Mouse (Mus musculus) myocyte (in vitro differentiated cells): Measurements from ENCODE around the gene Knstrn. TPM values are rescaled to one million over a fixed set of nuclear protein-coding genes. Genes with fewer than 3 reads are reported as not detected.

Source experiments
- H3K27me3 ChIP-seq: one replicate; pipeline ENCODE4 v1.6.1; 2011; ENCODE audit not compliant: control insufficient read depth, insufficient read depth, insufficient read length
- H3K36me3 ChIP-seq: one replicate; pipeline ENCODE4 v1.6.1; 2011; ENCODE audit not compliant: control insufficient read depth, insufficient read depth
- H3K4me2 ChIP-seq: one replicate; pipeline ENCODE4 v1.6.1; 2011; ENCODE audit warnings: low read depth, control low read depth
- H3K4me3 ChIP-seq: one replicate; pipeline ENCODE4 v1.5.1; 2011; ENCODE audit warnings: mild to moderate bottlenecking, control low read depth, moderate library complexity
- H3K79me2 ChIP-seq: one replicate; pipeline ENCODE4 v1.6.1; 2011; ENCODE audit not compliant: control insufficient read depth, insufficient read depth
- H3ac ChIP-seq: one replicate; pipeline ENCODE4 v1.6.1; 2011; ENCODE audit not compliant: control insufficient read depth, insufficient read length
- CEBPB ChIP-seq: IDR thresholded peaks from 2 replicates; pipeline ENCODE4 v1.6.1; 2011; ENCODE audit warnings: mild to moderate bottlenecking, moderate library complexity; ENCODE audit not compliant: poor library complexity, insufficient read depth, severe bottlenecking
- E2F4 ChIP-seq: IDR thresholded peaks from one replicate; pipeline ENCODE4 v1.6.1; 2011; ENCODE audit warnings: mild to moderate bottlenecking, control low read depth, moderate library complexity; ENCODE audit not compliant: insufficient read depth
- MAX ChIP-seq: IDR thresholded peaks from one replicate; pipeline ENCODE4 v1.6.1; 2011; ENCODE audit warnings: low read depth, mild to moderate bottlenecking, control low read depth
- MYOD1 ChIP-seq, 3 experiments: IDR thresholded peaks; one replicate each; pipeline ENCODE4 v1.6.1; 2011; ENCODE audit warnings: control low read depth in 2 of 3, low read depth in 2 of 3, mild to moderate bottlenecking in 2 of 3, moderate library complexity in 1 of 3; ENCODE audit not compliant: insufficient read length in 2 of 3, control insufficient read depth in 1 of 3
- MYOG ChIP-seq, 3 experiments: IDR thresholded peaks; one replicate each; pipeline ENCODE4 v1.6.1; 2011; ENCODE audit warnings: control low read depth in 2 of 3, low read depth in 2 of 3, mild to moderate bottlenecking in 2 of 3; ENCODE audit not compliant: insufficient read length in 2 of 3, control insufficient read depth in 1 of 3, insufficient read depth in 1 of 3
- POLR2A ChIP-seq: IDR thresholded peaks from one replicate; pipeline ENCODE4 v1.6.1; 2011; ENCODE audit warnings: low read depth, mild to moderate bottlenecking, control low read depth, moderate library complexity; ENCODE audit not compliant: insufficient read length
- POLR2AphosphoS2 ChIP-seq: IDR thresholded peaks from one replicate; pipeline ENCODE4 v1.6.1; 2011; ENCODE audit warnings: low read depth, control low read depth; ENCODE audit not compliant: insufficient read length
- REST ChIP-seq: IDR thresholded peaks from one replicate; pipeline ENCODE4 v1.6.1; 2011; ENCODE audit warnings: mild to moderate bottlenecking, control low read depth, moderate library complexity; ENCODE audit not compliant: insufficient read depth, insufficient read length
- SRF ChIP-seq: IDR thresholded peaks from one replicate; pipeline ENCODE4 v1.6.1; 2011; ENCODE audit warnings: low read depth; ENCODE audit not compliant: control insufficient read depth, insufficient read length
- TCF12 ChIP-seq: IDR thresholded peaks from one replicate; pipeline ENCODE4 v1.6.1; 2011; ENCODE audit warnings: mild to moderate bottlenecking, control low read depth; ENCODE audit not compliant: poor library complexity, insufficient read depth, severe bottlenecking
- TCF3 ChIP-seq: IDR thresholded peaks from one replicate; pipeline ENCODE4 v1.6.1; 2011; ENCODE audit warnings: low read depth, control low read depth; ENCODE audit not compliant: insufficient read length
- USF1 ChIP-seq: IDR thresholded peaks from one replicate; pipeline ENCODE4 v1.6.1; 2011; ENCODE audit warnings: low read depth, mild to moderate bottlenecking, control low read depth, moderate library complexity
- polyA plus RNA-seq: library from polyadenylated mRNA; unstranded; fragments of >200 nt; fragmentation: generic; extraction: Trizol; gene quantifications from one replicate; pipeline ENCODE4 v1.2.1, GENCODE M21; 2012; ENCODE audit warnings: missing spikeins

Knstrn gene
- polyA plus RNA-seq, 1 experiment, result 42.2 TPM

DNA sequence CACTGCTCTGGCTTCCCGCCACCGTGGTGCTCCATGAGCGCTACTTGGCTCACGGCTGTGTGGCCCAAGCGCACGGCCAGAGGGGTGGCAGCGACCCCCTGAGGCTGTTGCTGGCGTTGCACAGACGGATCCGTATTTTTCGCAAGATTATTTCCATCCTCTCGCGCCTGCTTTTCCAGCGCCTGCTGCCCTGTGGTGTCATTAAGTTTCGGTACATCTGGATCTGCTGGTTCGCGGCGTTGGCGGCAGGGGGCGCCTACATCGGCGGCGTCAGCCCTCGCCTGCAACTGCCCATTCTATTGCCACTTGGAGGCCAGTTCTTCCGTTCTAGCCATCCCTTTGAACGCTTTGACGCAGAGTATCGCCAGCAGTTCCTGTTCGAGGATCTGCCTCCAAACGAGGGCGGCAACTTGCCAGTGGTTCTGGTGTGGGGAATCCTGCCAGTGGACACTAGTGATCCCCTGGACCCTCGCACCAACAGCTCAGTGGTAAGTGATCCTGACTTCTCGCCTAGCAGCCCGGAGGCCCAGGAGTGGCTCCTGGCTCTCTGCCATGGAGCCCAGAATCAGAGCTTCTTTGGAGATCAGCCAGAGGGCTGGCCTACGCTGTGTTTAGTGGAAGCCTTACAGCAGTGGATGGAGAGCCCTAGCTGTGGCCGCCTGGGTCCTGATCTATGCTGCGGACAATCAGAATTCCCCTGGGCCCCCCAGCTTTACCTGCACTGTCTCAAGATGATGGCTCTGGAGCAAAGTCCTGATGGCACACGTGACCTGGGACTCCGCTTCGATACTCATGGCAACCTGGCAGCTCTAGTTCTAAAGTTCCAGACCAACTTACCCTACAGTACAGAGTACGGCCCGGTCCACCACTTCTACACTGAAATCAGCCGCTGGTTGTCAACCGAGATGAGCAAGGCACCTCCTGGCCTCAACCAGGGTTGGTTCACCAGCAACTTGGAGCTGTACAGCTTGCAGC is 23.0 kb upstream of the Knstrn start:
- Histone ChIP-seq H3ac (no peak overlapping the region), H3K27me3 (no peaks in the 10 kb centered on the region), H3K79me2 (no peaks in the 10 kb centered on the region), H3K36me3 (no peaks in the 10 kb centered on the region), H3K4me2 (peak overlapping the region; percentile 13), H3K4me3 (no peak overlapping the region)
- TF ChIP-seq MYOD1 (IDR thresholded peaks at IDR 0.05; ENCODE audit: control insufficient read depth in 1 of 3, insufficient read length in 2 of 3, low read depth in 2 of 3) (peak in 1 of 3 experiments; percentile 20), SRF (no peak)

DNA sequence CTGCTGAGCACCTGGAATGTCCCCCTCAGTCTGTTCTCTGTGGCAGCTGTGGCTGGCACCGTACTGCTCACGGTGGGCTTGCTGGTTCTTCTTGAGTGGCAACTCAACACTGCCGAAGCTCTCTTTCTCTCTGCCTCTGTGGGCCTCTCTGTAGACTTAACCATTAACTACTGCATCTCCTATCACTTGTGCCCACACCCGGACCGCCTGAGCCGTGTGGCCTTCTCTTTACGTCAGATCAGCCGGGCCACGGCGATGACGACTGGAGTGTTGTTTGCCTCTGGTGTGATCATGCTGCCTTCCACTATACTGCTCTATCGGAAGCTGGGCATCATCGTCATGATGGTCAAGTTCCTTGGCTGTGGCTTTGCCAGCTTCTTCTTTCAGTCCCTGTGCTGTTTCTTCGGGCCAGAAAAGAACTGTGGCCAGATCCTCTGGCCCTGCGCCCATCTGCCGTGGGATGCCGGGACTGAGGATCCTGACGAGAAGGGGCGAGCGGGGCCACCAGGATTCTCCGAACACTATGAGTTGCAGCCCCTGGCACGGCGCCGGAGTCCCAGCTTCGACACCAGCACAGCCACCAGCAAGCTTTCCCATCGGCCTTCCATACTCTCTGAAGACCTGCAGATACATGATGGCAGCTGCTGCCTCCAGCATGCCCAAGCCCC is 22.1 kb upstream of the Knstrn start:
- TF ChIP-seq MYOG (IDR thresholded peaks at IDR 0.05; ENCODE audit: control insufficient read depth in 1 of 3, insufficient read depth in 1 of 3, insufficient read length in 2 of 3, low read depth in 2 of 3), result peak in 1 of 3 experiments; percentile 32
- no peak for TF ChIP-seq POLR2AphosphoS2
- TF ChIP-seq MYOD1 (IDR thresholded peaks at IDR 0.05; ENCODE audit: control insufficient read depth in 1 of 3, insufficient read length in 2 of 3, low read depth in 2 of 3), result peak in 1 of 3 experiments; percentile 31
- no peaks in the 10 kb centered on the region for H3K27me3 ChIP-seq
- no peaks in the 10 kb centered on the region for H3K79me2 ChIP-seq
- no peak overlapping the region for H3K4me2 ChIP-seq
- H3K36me3 ChIP-seq, result no peaks in the 10 kb centered on the region
- no peak overlapping the region for H3ac ChIP-seq
- no peak overlapping the region for H3K4me3 ChIP-seq

DNA sequence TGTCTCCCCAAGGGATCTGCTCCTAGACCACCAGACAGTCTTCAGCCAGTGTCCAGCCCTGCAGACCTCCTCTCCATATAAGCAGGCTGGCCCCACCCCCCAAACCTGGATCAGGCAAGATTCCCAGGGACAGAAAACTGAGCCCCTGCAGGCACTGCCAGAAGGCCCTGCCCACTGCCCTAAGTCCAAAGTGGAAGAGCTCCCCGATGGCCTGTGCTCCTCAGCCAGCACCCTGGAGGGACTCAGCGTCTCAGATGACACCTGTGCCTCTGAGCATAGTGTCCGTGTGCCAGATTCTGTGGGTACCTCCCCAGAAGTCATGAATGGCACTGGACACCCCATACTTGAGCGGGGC is 21.6 kb upstream of the Knstrn start:
- no peak for TF ChIP-seq POLR2AphosphoS2
- TF ChIP-seq MYOG (IDR thresholded peaks at IDR 0.05; ENCODE audit: control insufficient read depth in 1 of 3, insufficient read depth in 1 of 3, insufficient read length in 2 of 3, low read depth in 2 of 3), result no peak
- no peak for TF ChIP-seq CEBPB
- no peak for TF ChIP-seq TCF12
- TF ChIP-seq REST, result no peak
- TF ChIP-seq MAX, result no peak
- no peak for TF ChIP-seq E2F4
- H3K4me2 ChIP-seq, result no peak overlapping the region
- H3ac ChIP-seq, result no peak overlapping the region
- H3K36me3 ChIP-seq, result no peaks in the 10 kb centered on the region
- no peaks in the 10 kb centered on the region for H3K79me2 ChIP-seq
- no peak overlapping the region for H3K4me3 ChIP-seq
- no peaks in the 10 kb centered on the region for H3K27me3 ChIP-seq

DNA sequence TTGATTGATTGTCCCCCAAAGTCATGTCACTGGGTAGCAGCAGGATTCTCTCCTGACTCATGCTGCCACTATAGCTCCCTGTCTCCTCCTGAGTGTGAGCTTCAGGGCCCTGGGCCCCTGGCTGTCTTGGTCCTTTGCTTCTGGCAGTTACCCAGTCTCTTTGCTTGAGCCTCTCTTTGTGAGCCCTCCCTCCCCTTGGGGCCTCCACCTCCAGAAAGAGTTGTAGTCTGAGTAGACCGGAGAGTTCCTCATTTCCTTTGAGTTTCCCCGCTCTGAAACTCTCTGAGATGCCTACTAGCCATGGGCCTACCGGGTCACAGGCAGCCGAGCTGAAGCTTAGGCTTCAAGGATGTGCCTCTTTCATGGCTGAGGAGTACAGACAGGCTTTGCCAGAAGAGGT is 20.2 kb upstream of the Knstrn start:
- Histone ChIP-seq H3K36me3 (no peaks in the 10 kb centered on the region), H3K79me2 (no peaks in the 10 kb centered on the region), H3K27me3 (no peaks in the 10 kb centered on the region), H3ac (no peak overlapping the region), H3K4me2 (no peak overlapping the region), H3K4me3 (no peak overlapping the region)
- TF ChIP-seq SRF, result no peak
- no peak for TF ChIP-seq MAX
- TF ChIP-seq USF1, result no peak
- no peak for TF ChIP-seq CEBPB
- no peak for TF ChIP-seq E2F4
- TF ChIP-seq MYOD1 (IDR thresholded peaks at IDR 0.05; ENCODE audit: control insufficient read depth in 1 of 3, insufficient read length in 2 of 3, low read depth in 2 of 3), result no peak
- TF ChIP-seq MYOG (IDR thresholded peaks at IDR 0.05; ENCODE audit: control insufficient read depth in 1 of 3, insufficient read depth in 1 of 3, insufficient read length in 2 of 3, low read depth in 2 of 3), result no peak
- TF ChIP-seq POLR2A, result no peak
- no peak for TF ChIP-seq POLR2AphosphoS2

DNA sequence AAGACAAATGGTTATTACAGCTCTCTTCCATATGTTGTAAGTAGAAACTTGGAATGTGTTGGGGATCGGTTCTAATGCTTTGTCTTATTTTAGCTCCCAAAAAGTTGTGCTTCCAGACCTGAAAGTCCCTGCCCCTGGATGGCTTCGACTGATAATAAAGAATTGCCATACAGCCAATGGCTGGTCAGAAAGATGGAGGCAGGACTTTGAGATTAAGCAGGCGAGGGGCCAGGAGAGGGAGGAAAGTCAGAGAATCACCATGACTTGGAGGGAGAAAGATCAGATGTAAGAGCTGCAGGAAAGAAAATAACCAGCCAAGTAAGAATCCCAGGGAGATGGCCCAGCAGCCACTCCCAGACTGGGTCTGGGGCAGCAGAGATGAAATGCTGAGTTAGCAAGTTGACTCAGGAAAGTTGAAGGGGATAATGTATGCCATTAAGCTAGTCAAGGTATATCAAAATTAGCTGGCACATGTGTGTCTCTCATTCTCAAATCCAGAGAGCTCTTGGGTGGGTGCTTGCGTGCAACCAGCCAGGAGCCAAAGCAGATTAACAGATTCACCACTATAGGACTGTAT is 11.2 kb upstream of the Knstrn start:
- Histone ChIP-seq H3K4me2 (no peak overlapping the region), H3ac (no peak overlapping the region), H3K36me3 (no peaks in the 10 kb centered on the region), H3K79me2 (no peaks in the 10 kb centered on the region), H3K27me3 (no peaks in the 10 kb centered on the region), H3K4me3 (no peak overlapping the region)
- no peak for TF ChIP-seq E2F4
- TF ChIP-seq MAX, result no peak
- no peak for TF ChIP-seq CEBPB
- TF ChIP-seq TCF3, result no peak
- TF ChIP-seq REST, result no peak
- TF ChIP-seq MYOD1 (IDR thresholded peaks at IDR 0.05; ENCODE audit: control insufficient read depth in 1 of 3, insufficient read length in 2 of 3, low read depth in 2 of 3), result no peak
- TF ChIP-seq MYOG (IDR thresholded peaks at IDR 0.05; ENCODE audit: control insufficient read depth in 1 of 3, insufficient read depth in 1 of 3, insufficient read length in 2 of 3, low read depth in 2 of 3), result no peak
- no peak for TF ChIP-seq POLR2A
- TF ChIP-seq TCF12, result no peak
